Mouse (Mus musculus) hindbrain, embryonic 14.5 days (tissue): ENCODE data around the gene Tmem135. TPM values are rescaled to one million over a fixed set of nuclear protein-coding genes. Genes with fewer than 3 reads are reported as not detected.

Experiments used
- ATAC-seq: fragments of 200-750 bp; cut with Nextera tagmentation; 2 replicates; pipeline ENCODE4 v1.8.0; 2017; ENCODE audit warnings: moderate number of reproducible peaks, mild to moderate bottlenecking, moderate TSS enrichment, moderate library complexity; ENCODE audit not compliant: low FRiP score
- DNase-seq: peaks from one replicate; pipeline ENCODE4 v3.0.0-alpha.2; 2015; ENCODE audit warnings: low spot score
- H3K27ac ChIP-seq: fragments of 300-500 bp; sonication (generic); 2 replicates; pipeline ENCODE4 v1.5.1; 2014; ENCODE audit warnings: mild to moderate bottlenecking, moderate library complexity
- H3K27me3 ChIP-seq: fragments of 300-500 bp; sonication (generic); 2 replicates; pipeline ENCODE4 v1.6.1; 2014; ENCODE audit warnings: mild to moderate bottlenecking, low read length, mixed read lengths; ENCODE audit not compliant: control insufficient read depth, insufficient read depth
- H3K36me3 ChIP-seq: fragments of 300-500 bp; sonication (generic); replicated peaks from 2 replicates; pipeline ENCODE4 v1.6.1; 2014; ENCODE audit not compliant: control insufficient read depth, insufficient read depth
- H3K4me1 ChIP-seq: fragments of 300-500 bp; sonication (generic); replicated peaks from 2 replicates; pipeline ENCODE4 v1.6.1; 2014; ENCODE audit warnings: antibody characterized with exemption, low read length, mixed read lengths; ENCODE audit not compliant: control insufficient read depth, insufficient read depth
- H3K4me2 ChIP-seq: fragments of 300-500 bp; sonication (generic); replicated peaks from 2 replicates; pipeline ENCODE4 v1.6.1; 2014; ENCODE audit warnings: mild to moderate bottlenecking, moderate library complexity
- H3K4me3 ChIP-seq: fragments of 300-500 bp; sonication (generic); replicated peaks from 2 replicates; pipeline ENCODE4 v1.5.1; 2014; ENCODE audit warnings: mild to moderate bottlenecking, low read length
- H3K9ac ChIP-seq: fragments of 300-500 bp; sonication (generic); 2 replicates; pipeline ENCODE4 v1.6.1; 2014
- H3K9me3 ChIP-seq: fragments of 300-500 bp; sonication (generic); 2 replicates; pipeline ENCODE4 v1.6.1; 2016; ENCODE audit warnings: low read length; ENCODE audit not compliant: control insufficient read depth
- WGBS: fragments of 180-500 bp; shearing (Covaris S2); extraction: QIAGEN DNeasy Blood & Tissue Kit; methylation state at CpG from one replicate; pipeline ENCODE4 v1.1.7; 2014; 5-methylcytosine and 5-hydroxymethylcytosine counted together
- microRNA-seq: library from miRNA; unstranded; fragments of <30 nt; microRNA quantifications from one replicate; pipeline ENCODE4, GENCODE M21; 2016
- polyA plus RNA-seq: library from polyadenylated mRNA; unstranded; fragments of >200 nt; fragmentation: Nextera tagmentation; extraction: Ambion mirVana; gene quantifications from 2 replicates; pipeline ENCODE4 v1.2.1, GENCODE M21; 2014

Gene Tmem135
- polyA plus RNA-seq, 1 experiment from 2014 or later = 32.7 TPM

DNA sequence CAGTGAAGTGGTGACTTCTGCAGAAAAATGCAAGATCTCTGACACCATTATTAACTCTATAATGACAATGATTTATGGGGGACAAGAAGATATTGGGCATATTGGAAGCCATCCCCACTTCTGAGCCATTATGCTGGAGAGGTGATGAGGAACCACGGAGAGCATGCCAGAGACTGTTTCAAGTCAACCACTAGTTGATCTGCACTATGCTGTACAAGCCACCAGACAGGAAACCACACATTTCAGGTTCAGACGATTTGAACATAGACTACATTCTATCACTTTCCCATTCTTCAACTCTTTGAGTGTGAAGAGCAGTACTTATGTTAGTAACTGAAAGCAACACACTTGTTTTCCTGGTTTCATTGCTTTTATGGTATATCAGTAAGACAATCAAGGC is 297.6 kb downstream of the Tmem135 start:
- DNase-seq (no peak), ATAC-seq (no peak)
- no peaks in the 10 kb centered on the region for H3K36me3 ChIP-seq
- H3K4me3 ChIP-seq = no peak overlapping the region
- H3K27me3 ChIP-seq = no peaks in the 10 kb centered on the region
- H3K9me3 ChIP-seq = no peaks in the 10 kb centered on the region
- no peak overlapping the region for H3K4me2 ChIP-seq
- no peak overlapping the region for H3K9ac ChIP-seq
- no peak overlapping the region for H3K27ac ChIP-seq
- no peaks in the 10 kb centered on the region for H3K4me1 ChIP-seq
- WGBS = 81% methylated on average over 2 of the region's 2 CpGs

- Histone ChIP-seq H3K27ac (no peak overlapping the region), H3K4me1 (no peaks in the 10 kb centered on the region), H3K9ac (no peak overlapping the region), H3K9me3 (no peaks in the 10 kb centered on the region), H3K36me3 (no peaks in the 10 kb centered on the region), H3K4me3 (no peak overlapping the region), H3K27me3 (no peaks in the 10 kb centered on the region), H3K4me2 (no peak overlapping the region)
- ATAC-seq = no peak
- 92% methylated on average over 4 of the region's 4 CpGs for WGBS
- DNase-seq = no peak
These were observed 304.3 kb downstream of the Tmem135 start for GRCm38 (mm10) chr7:89099756-89100155.

Small RNAs within 50 kb of the gene (microRNA-seq; reads per million reads assigned to microRNA genes)
- gene Gm22171 (not detected), gene Gm24659 (not detected)

Other genes with a start within 250 kb of the Tmem135 start
- 3.2 and 4.1 TPM in 2 replicates for gene Fzd4, start 133 bp upstream of the Tmem135 start, polyA plus RNA-seq
- 16.0 and 19.0 TPM in 2 replicates for gene Prss23, start 123.0 kb upstream of the Tmem135 start, polyA plus RNA-seq
- 12.2 and 14.1 TPM in 2 replicates for gene Me3, start 228.2 kb upstream of the Tmem135 start, polyA plus RNA-seq